Mouse (Mus musculus): ENCODE results near the gene Prss42. TPM values are rescaled to one million over a fixed set of nuclear protein-coding genes. Genes with fewer than 3 reads are reported as not detected.
A peak's percentile ranks its signal among the peaks of the same experiment; 100 is the strongest.

Gene Prss42
- polyA plus RNA-seq, 1 experiment from 2014 or later = not detected

DNA sequence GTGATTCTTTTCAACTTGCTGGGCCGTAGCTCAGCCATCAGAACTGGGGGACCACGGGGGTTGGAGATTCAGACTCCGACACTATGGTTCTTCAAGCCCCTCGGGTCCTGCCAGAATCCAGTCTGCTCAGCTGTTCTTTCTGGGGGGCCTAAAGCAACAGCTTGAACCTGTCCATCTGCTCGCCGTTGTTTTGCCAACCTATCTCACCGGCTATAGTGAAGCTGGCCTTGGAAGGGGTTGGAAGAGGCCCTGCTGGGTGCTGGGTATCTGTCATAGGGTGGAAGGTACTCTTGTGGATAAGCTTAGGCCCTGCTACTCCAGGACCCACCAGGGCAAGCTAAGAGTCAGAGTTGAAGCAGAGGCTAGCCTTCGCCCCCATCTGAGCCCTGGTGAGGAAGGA, 37.1 kb upstream of the Prss42 start:
- Histone ChIP-seq H3K9ac (ENCODE audit: low read length) (no peak overlapping the region), H3K4me2 (no peak overlapping the region), H3K36me3 (ENCODE audit: control insufficient read depth, insufficient read depth, low read length) (no peaks in the 10 kb centered on the region), H3K9me3 (ENCODE audit: control insufficient read depth, low read length) (no peaks in the 10 kb centered on the region), H3K27ac (ENCODE audit: low read depth, low read length) (no peak overlapping the region), H3K27me3 (ENCODE audit: control insufficient read depth, insufficient read depth, low read length) (no peaks in the 10 kb centered on the region), H3K4me3 (ENCODE audit: low read depth, low read length) (no peak overlapping the region), H3K4me1 (ENCODE audit: control insufficient read depth, insufficient read depth, low read length) (no peaks in the 10 kb centered on the region)
- ATAC-seq (ENCODE audit: low FRiP score) (no peak), DNase-seq (ENCODE audit: low spot score, missing footprints) (peak; percentile 72)
- 93% methylated on average over 8 of the region's 8 CpGs for WGBS

- H3K9ac ChIP-seq (ENCODE audit: low read length) = no peak overlapping the region
- ATAC-seq (ENCODE audit: low FRiP score) = no peak
- H3K4me3 ChIP-seq (ENCODE audit: low read depth, low read length) = no peak overlapping the region
- WGBS = 82% methylated on average over 10 of the region's 10 CpGs
- DNase-seq (ENCODE audit: low spot score, missing footprints) = peak; percentile 47
- no peaks in the 10 kb centered on the region for H3K27me3 ChIP-seq (ENCODE audit: control insufficient read depth, insufficient read depth, low read length)
- no peak overlapping the region for H3K27ac ChIP-seq (ENCODE audit: low read depth, low read length)
- H3K4me1 ChIP-seq (ENCODE audit: control insufficient read depth, insufficient read depth, low read length) = no peaks in the 10 kb centered on the region
- no peaks in the 10 kb centered on the region for H3K36me3 ChIP-seq (ENCODE audit: control insufficient read depth, insufficient read depth, low read length)
- H3K4me2 ChIP-seq = no peak overlapping the region
- H3K9me3 ChIP-seq (ENCODE audit: control insufficient read depth, low read length) = no peaks in the 10 kb centered on the region
Observed at GRCm38 (mm10) chr9:110762763-110763162, 35.2 kb upstream of the Prss42 start.

DNA sequence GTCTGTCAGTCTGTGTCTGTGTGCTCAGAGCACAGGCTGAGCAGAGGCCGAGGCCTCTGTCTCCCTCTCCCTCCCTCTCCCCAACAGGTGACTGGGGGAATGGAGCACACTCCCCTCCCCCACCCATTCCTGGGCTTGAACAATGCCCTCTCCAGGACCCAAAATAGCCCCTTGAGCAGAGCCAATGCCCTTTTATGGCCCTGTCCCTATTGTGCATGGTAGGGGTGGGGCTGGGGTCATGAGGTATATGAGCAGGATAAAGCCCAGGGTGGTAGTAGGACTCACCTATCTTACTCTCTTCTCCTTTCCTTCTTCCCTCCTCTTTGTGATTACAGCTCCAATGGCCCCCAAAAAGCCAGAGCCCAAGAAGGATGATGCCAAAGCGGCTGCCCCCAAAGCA, 34.6 kb upstream of the Prss42 start:
- H3K27me3 ChIP-seq (ENCODE audit: control insufficient read depth, insufficient read depth, low read length) = no peaks in the 10 kb centered on the region
- no peak overlapping the region for H3K4me3 ChIP-seq (ENCODE audit: low read depth, low read length)
- no peaks in the 10 kb centered on the region for H3K9me3 ChIP-seq (ENCODE audit: control insufficient read depth, low read length)
- DNase-seq (ENCODE audit: low spot score, missing footprints) (no peak), ATAC-seq (ENCODE audit: low FRiP score) (no peak)
- H3K27ac ChIP-seq (ENCODE audit: low read depth, low read length) = no peak overlapping the region
- 58% methylated on average over 2 of the region's 2 CpGs for WGBS
- no peak overlapping the region for H3K9ac ChIP-seq (ENCODE audit: low read length)
- H3K4me2 ChIP-seq = no peak overlapping the region
- H3K4me1 ChIP-seq (ENCODE audit: control insufficient read depth, insufficient read depth, low read length) = no peaks in the 10 kb centered on the region
- no peaks in the 10 kb centered on the region for H3K36me3 ChIP-seq (ENCODE audit: control insufficient read depth, insufficient read depth, low read length)

DNA sequence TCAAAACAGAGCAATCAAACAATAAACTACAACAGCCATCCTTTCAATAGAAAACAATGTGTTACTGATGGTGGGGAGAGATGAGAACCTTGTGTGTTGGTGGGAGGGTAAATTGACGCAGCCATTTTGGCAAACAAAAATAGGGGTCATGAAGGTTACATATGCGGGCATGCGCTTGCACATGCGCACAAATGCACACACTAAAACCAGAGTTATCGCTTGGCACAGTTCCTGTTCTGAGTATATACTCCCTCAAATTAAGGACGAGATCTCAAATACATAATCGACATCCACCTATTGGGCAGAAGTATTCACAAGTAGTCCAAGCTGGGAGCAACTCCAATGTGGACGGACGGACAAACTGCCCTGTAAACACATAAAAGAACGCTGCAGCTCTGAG, 25.6 kb upstream of the Prss42 start:
- H3K4me3 ChIP-seq (ENCODE audit: low read depth, low read length) = no peak overlapping the region
- ATAC-seq (ENCODE audit: low FRiP score) = no peak
- no peaks in the 10 kb centered on the region for H3K4me1 ChIP-seq (ENCODE audit: control insufficient read depth, insufficient read depth, low read length)
- H3K36me3 ChIP-seq (ENCODE audit: control insufficient read depth, insufficient read depth, low read length) = no peaks in the 10 kb centered on the region
- H3K4me2 ChIP-seq = no peak overlapping the region
- H3K27me3 ChIP-seq (ENCODE audit: control insufficient read depth, insufficient read depth, low read length) = no peaks in the 10 kb centered on the region
- H3K9ac ChIP-seq (ENCODE audit: low read length) = no peak overlapping the region
- no peak for DNase-seq (ENCODE audit: low spot score, missing footprints)
- H3K27ac ChIP-seq (ENCODE audit: low read depth, low read length) = no peak overlapping the region
- no peaks in the 10 kb centered on the region for H3K9me3 ChIP-seq (ENCODE audit: control insufficient read depth, low read length)
- 95% methylated on average over 10 of the region's 10 CpGs for WGBS

- no peaks in the 10 kb centered on the region for H3K36me3 ChIP-seq (ENCODE audit: control insufficient read depth, insufficient read depth, low read length)
- WGBS = 77% methylated on average over 15 of the region's 15 CpGs
- H3K9ac ChIP-seq (ENCODE audit: low read length) = no peak overlapping the region
- ATAC-seq (ENCODE audit: low FRiP score) = no peak
- no peak overlapping the region for H3K4me3 ChIP-seq (ENCODE audit: low read depth, low read length)
- no peaks in the 10 kb centered on the region for H3K9me3 ChIP-seq (ENCODE audit: control insufficient read depth, low read length)
- no peak overlapping the region for H3K27ac ChIP-seq (ENCODE audit: low read depth, low read length)
- H3K27me3 ChIP-seq (ENCODE audit: control insufficient read depth, insufficient read depth, low read length) = no peaks in the 10 kb centered on the region
- DNase-seq (ENCODE audit: low spot score, missing footprints) = no peak
- no peaks in the 10 kb centered on the region for H3K4me1 ChIP-seq (ENCODE audit: control insufficient read depth, insufficient read depth, low read length)
- H3K4me2 ChIP-seq = no peak overlapping the region
Observed at GRCm38 (mm10) chr9:110774403-110775268, 23.3 kb upstream of the Prss42 start.

GRCm38 (mm10) chr9:110775269-110776022, 22.5 kb upstream of the Prss42 start:
- Histone ChIP-seq H3K4me3 (ENCODE audit: low read depth, low read length) (no peak overlapping the region), H3K36me3 (ENCODE audit: control insufficient read depth, insufficient read depth, low read length) (no peaks in the 10 kb centered on the region), H3K9ac (ENCODE audit: low read length) (no peak overlapping the region), H3K4me1 (ENCODE audit: control insufficient read depth, insufficient read depth, low read length) (no peaks in the 10 kb centered on the region), H3K27me3 (ENCODE audit: control insufficient read depth, insufficient read depth, low read length) (no peaks in the 10 kb centered on the region), H3K9me3 (ENCODE audit: control insufficient read depth, low read length) (no peaks in the 10 kb centered on the region), H3K4me2 (no peak overlapping the region), H3K27ac (ENCODE audit: low read depth, low read length) (no peak overlapping the region)
- no peak for DNase-seq (ENCODE audit: low spot score, missing footprints)
- ATAC-seq (ENCODE audit: low FRiP score) = no peak
- 85% methylated on average over 10 of the region's 10 CpGs for WGBS

DNA sequence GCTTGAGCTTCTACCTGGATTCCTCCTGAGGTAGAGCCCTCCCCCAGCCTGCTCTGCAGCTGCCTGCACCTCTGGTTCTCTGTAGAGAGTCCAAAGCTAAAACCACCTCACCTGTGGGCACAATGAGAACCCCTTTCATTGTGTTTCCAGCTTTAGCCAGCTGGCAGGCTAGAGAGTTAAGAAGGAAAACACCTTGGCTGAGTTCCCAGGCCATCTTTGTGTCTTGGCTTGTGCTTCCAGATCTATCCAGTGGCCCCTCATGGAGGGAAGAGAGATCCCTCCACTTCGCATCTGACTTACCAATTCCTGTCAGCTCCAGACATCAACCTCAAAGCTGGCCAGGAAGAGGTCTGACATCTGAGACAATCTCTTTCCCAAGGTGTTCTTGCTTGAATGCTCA, 19.9 kb upstream of the Prss42 start:
- Histone ChIP-seq H3K9ac (ENCODE audit: low read length) (no peak overlapping the region), H3K27me3 (ENCODE audit: control insufficient read depth, insufficient read depth, low read length) (no peaks in the 10 kb centered on the region), H3K27ac (ENCODE audit: low read depth, low read length) (no peak overlapping the region), H3K4me2 (no peak overlapping the region), H3K36me3 (ENCODE audit: control insufficient read depth, insufficient read depth, low read length) (no peaks in the 10 kb centered on the region), H3K9me3 (ENCODE audit: control insufficient read depth, low read length) (no peaks in the 10 kb centered on the region), H3K4me1 (ENCODE audit: control insufficient read depth, insufficient read depth, low read length) (peaks cover 5% of the 10 kb centered on the region), H3K4me3 (ENCODE audit: low read depth, low read length) (no peak overlapping the region)
- ATAC-seq (ENCODE audit: low FRiP score) (no peak), DNase-seq (ENCODE audit: low spot score, missing footprints) (no peak)
- WGBS = 100% methylated on average over 1 of the region's 1 CpGs

DNA sequence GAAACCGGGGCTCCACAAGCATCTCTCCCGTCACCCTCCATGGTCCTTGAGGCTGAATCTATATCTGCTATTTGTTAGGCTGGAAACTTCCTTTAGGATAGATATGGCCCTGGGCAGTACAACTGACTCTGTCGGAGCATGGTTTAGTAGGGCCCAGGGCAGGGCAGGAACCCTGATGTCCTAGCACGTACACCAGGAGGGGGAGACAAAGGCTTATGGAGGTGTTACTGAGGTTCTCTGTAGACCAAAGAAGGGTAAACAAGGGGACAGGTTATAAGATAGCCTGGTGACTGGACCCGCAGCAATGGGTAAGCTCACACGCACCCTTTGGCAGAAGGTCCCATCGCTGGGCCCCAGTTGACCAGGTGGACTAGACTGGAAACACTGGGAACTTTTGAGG, 19.4 kb upstream of the Prss42 start:
- DNase-seq (ENCODE audit: low spot score, missing footprints) (no peak), ATAC-seq (ENCODE audit: low FRiP score) (no peak)
- Histone ChIP-seq H3K4me2 (no peak overlapping the region), H3K9ac (ENCODE audit: low read length) (no peak overlapping the region), H3K4me3 (ENCODE audit: low read depth, low read length) (no peak overlapping the region), H3K27me3 (ENCODE audit: control insufficient read depth, insufficient read depth, low read length) (no peaks in the 10 kb centered on the region), H3K4me1 (ENCODE audit: control insufficient read depth, insufficient read depth, low read length) (peaks cover 5% of the 10 kb centered on the region), H3K27ac (ENCODE audit: low read depth, low read length) (no peak overlapping the region), H3K9me3 (ENCODE audit: control insufficient read depth, low read length) (no peaks in the 10 kb centered on the region), H3K36me3 (ENCODE audit: control insufficient read depth, insufficient read depth, low read length) (no peaks in the 10 kb centered on the region)
- WGBS = 83% methylated on average over 7 of the region's 7 CpGs

DNA sequence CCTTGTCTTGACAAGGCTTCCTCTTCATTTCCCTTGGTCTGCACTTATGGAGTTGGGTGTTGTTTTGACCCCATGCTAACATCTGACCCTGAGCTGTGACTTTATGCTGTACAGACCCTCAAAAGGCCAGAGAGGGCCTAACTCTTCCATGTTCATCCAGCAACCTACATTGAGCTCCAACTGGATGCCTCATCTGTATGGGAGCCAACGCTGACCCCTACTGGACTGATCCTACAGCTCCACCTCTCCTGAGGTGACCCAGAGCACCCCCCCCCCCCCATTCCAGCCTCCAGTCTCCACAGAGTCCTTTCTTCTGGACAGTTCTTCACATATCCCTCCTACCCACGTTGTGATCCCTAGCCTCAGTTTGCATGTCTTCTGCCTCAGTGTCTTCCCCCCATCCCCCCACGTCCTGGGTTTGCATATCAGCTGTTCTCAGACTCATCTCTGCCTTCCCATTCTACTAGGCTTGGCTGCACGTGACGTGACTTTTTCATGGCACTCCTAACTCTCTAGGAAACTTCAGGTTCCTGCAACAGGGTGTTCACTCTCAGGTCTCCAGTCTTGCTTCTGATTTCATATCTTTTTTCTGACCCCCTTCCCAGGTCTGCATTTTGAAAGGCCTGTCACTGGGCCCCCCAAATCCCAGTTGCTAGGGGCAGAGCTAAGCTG, 18.6 kb upstream of the Prss42 start:
- Histone ChIP-seq H3K4me1 (ENCODE audit: control insufficient read depth, insufficient read depth, low read length) (peaks cover 5% of the 10 kb centered on the region), H3K9ac (ENCODE audit: low read length) (no peak overlapping the region), H3K27me3 (ENCODE audit: control insufficient read depth, insufficient read depth, low read length) (no peaks in the 10 kb centered on the region), H3K9me3 (ENCODE audit: control insufficient read depth, low read length) (no peaks in the 10 kb centered on the region), H3K4me3 (ENCODE audit: low read depth, low read length) (no peak overlapping the region), H3K4me2 (no peak overlapping the region), H3K36me3 (ENCODE audit: control insufficient read depth, insufficient read depth, low read length) (no peaks in the 10 kb centered on the region), H3K27ac (ENCODE audit: low read depth, low read length) (no peak overlapping the region)
- 55% methylated on average over 5 of the region's 5 CpGs for WGBS
- no peak for DNase-seq (ENCODE audit: low spot score, missing footprints)
- no peak for ATAC-seq (ENCODE audit: low FRiP score)
